Mouse (Mus musculus) thymus, adult 2 months (tissue): Measurements from ENCODE around the gene Ap3b1.

Experiments used
- CTCF ChIP-seq: fragments of 200-500 bp; IDR thresholded peaks from 2 replicates; pipeline ENCODE4 v1.5.1; 2012; ENCODE audit warnings: mild to moderate bottlenecking, control low read depth, low read length, moderate library complexity, borderline replicate concordance; ENCODE audit not compliant: control insufficient read depth, poor library complexity, insufficient read depth; ENCODE audit errors: extremely low read depth
- POLR2A ChIP-seq: fragments of 200-500 bp; IDR thresholded peaks from 2 replicates; pipeline ENCODE4 v1.6.1; 2012; ENCODE audit warnings: mild to moderate bottlenecking, low read length, control low read depth, moderate library complexity; ENCODE audit not compliant: control insufficient read depth, poor library complexity, insufficient read depth; ENCODE audit errors: extremely low read depth

DNA sequence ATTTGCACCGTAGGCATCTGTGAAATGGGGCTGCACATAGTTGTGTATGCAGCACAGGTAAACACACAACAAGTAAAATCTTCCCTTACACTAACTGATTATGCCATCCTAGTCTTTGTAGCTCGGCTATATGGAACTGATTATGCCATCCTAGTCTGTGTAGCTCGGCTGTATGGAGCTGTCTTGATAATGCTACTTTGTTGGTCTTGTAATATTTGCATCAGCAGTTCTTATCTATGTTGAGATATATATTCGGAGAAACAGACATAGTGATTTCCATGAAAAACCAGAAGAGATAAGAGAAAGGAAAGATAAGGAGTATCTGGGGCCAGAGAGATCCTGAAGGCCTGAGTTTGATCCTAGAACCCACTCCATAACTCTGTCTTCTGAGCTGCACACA, 178.6 kb downstream of the Ap3b1 start:
- no peak for TF ChIP-seq POLR2A
- no peak for TF ChIP-seq CTCF
